Mouse (Mus musculus) midbrain, postnatal 0 days (tissue): ENCODE results near the gene Poc5. TPM values are rescaled to one million over a fixed set of nuclear protein-coding genes. Genes with fewer than 3 reads are reported as not detected.
A peak's percentile ranks its signal among the peaks of the same experiment; 100 is the strongest.

ENCODE experiments used
- ATAC-seq: fragments of 200-750 bp; cut with Nextera tagmentation; 2 replicates; pipeline ENCODE4 v1.8.0; 2017; ENCODE audit warnings: moderate number of reproducible peaks, mild to moderate bottlenecking, moderate TSS enrichment, moderate library complexity; ENCODE audit not compliant: low FRiP score
- DNase-seq: peaks from one replicate; pipeline ENCODE4 v3.0.0-alpha.2; 2015; ENCODE audit warnings: low spot score
- H3K27ac ChIP-seq: fragments of 300-500 bp; sonication (generic); 2 replicates; pipeline ENCODE4 v1.5.1; 2014; ENCODE audit warnings: low read depth, mild to moderate bottlenecking, low read length, mixed read lengths
- H3K27me3 ChIP-seq: fragments of 300-500 bp; sonication (generic); 2 replicates; pipeline ENCODE4 v1.6.1; 2014; ENCODE audit warnings: low read length, control low read depth, mixed read lengths; ENCODE audit not compliant: insufficient read depth
- H3K36me3 ChIP-seq: fragments of 300-500 bp; sonication (generic); 2 replicates; pipeline ENCODE4 v1.6.1; 2014; ENCODE audit warnings: low read length, control low read depth, mixed read lengths; ENCODE audit not compliant: insufficient read depth
- H3K4me1 ChIP-seq: fragments of 300-500 bp; sonication (generic); 2 replicates; pipeline ENCODE4 v1.6.1; 2014; ENCODE audit warnings: mild to moderate bottlenecking, control low read depth, antibody characterized with exemption, low read length, mixed read lengths; ENCODE audit not compliant: insufficient read depth
- H3K4me2 ChIP-seq: fragments of 300-500 bp; sonication (generic); 2 replicates; pipeline ENCODE4 v1.6.1; 2014; ENCODE audit warnings: low read depth, mild to moderate bottlenecking, low read length, mixed read lengths; ENCODE audit not compliant: poor library complexity, severe bottlenecking
- H3K4me3 ChIP-seq: fragments of 300-500 bp; sonication (generic); 2 replicates; pipeline ENCODE4 v1.5.1; 2014; ENCODE audit warnings: low read depth, mild to moderate bottlenecking, low read length, moderate library complexity
- H3K9ac ChIP-seq: fragments of 300-500 bp; sonication (generic); replicated peaks from 2 replicates; pipeline ENCODE4 v1.6.1; 2014; ENCODE audit warnings: mild to moderate bottlenecking, low read length, moderate library complexity, mixed read lengths; ENCODE audit not compliant: poor library complexity, severe bottlenecking
- H3K9me3 ChIP-seq: fragments of 300-500 bp; sonication (generic); 2 replicates; pipeline ENCODE4 v1.6.1; 2016; ENCODE audit warnings: low read length, control low read depth
- CTCF ChIP-seq: IDR thresholded peaks from 2 replicates; pipeline ENCODE4 v1.5.1; 2016; ENCODE audit warnings: antibody characterized with exemption, mild to moderate bottlenecking
- WGBS: fragments of 180-500 bp; shearing (Covaris S2); extraction: QIAGEN DNeasy Blood & Tissue Kit; methylation state at CpG from one replicate; pipeline ENCODE4 v1.1.7; 2014; 5-methylcytosine and 5-hydroxymethylcytosine counted together
- polyA plus RNA-seq: library from polyadenylated mRNA; unstranded; fragments of >200 nt; fragmentation: Nextera tagmentation; extraction: Ambion mirVana; gene quantifications from 2 replicates; pipeline ENCODE4 v1.2.1, GENCODE M21; 2015
- total RNA-seq: library from RNA; depleted of rRNA; stranded (reverse); fragments of >200 nt; gene quantifications from 2 replicates; pipeline ENCODE4 v1.2.3, GENCODE M21; 2014

Gene Poc5
- total and polyA plus RNA-seq, 2 experiments from 2014 or later, result 16.3 to 24.0 TPM

GRCm38 (mm10) chr13:96433041-96433440 is 44.9 kb downstream of the Poc5 start:
- no peak for DNase-seq
- no peak overlapping the region for H3K4me3 ChIP-seq
- H3K4me2 ChIP-seq, result no peak overlapping the region
- H3K27me3 ChIP-seq, result no peaks in the 10 kb centered on the region
- 91% methylated on average over 6 of the region's 6 CpGs for whole genome bisulfite sequencing
- TF ChIP-seq CTCF, result no peak
- no peaks in the 10 kb centered on the region for H3K4me1 ChIP-seq
- no peak for ATAC-seq
- no peaks in the 10 kb centered on the region for H3K36me3 ChIP-seq
- no peak overlapping the region for H3K27ac ChIP-seq
- H3K9me3 ChIP-seq, result no peaks in the 10 kb centered on the region
- H3K9ac ChIP-seq, result no peak overlapping the region

DNA sequence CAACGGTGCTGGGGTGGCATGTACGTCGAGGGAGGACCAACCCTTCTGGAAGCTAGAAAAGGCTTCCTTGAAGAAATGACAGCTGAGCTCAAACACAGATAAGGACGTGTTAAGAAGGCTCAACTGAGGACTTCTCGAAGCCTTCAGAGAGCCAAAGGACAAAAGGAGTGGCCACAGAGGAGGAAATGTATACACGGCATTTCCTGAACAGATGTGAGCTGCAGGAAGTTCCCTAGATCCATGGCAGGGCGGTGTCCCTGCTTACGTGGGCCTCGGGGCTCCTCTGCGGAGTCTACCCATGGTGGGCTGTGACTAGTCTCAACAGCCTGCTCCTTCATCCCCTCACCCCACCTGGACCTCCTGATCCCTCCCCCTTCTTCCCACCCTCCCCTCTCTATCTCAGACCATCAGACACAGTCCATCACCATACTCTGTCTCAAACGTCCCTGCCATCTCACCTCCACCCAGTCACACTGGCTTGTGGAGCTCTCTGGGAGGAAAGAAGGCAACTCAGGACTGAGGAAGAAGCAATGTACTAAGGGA is 45.6 kb downstream of the Poc5 start:
- 79% methylated on average over 11 of the region's 11 CpGs for WGBS
- no peaks in the 10 kb centered on the region for H3K4me1 ChIP-seq
- TF ChIP-seq CTCF, result no peak
- H3K36me3 ChIP-seq, result no peaks in the 10 kb centered on the region
- no peaks in the 10 kb centered on the region for H3K9me3 ChIP-seq
- no peak overlapping the region for H3K27ac ChIP-seq
- DNase-seq (no peak), ATAC-seq (no peak)
- H3K4me3 ChIP-seq, result no peak overlapping the region
- no peaks in the 10 kb centered on the region for H3K27me3 ChIP-seq
- H3K4me2 ChIP-seq, result no peak overlapping the region
- H3K9ac ChIP-seq, result no peak overlapping the region

DNA sequence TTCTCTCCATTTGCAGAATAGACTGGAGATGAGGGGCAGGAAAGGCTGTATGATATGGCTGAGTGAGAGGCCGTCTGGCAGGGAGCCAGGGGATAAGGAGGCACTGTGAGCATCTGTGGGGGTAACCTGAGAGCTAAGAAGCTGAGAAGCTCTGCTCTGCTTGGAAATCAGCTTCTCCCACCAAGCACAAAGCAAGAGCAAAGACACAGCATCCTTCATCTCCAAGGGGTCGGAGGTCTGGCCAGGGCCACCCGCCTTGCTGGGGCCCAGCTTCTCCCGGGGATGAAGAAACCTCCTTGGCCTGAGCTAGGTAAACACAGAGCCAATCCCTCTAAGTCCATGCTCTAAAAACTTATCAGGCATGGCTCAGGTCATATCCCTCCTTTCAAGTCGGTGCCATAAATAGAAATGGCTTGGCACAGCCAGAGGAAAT is 46.8 kb downstream of the Poc5 start:
- no peak overlapping the region for H3K4me3 ChIP-seq
- no peaks in the 10 kb centered on the region for H3K36me3 ChIP-seq
- no peak for ATAC-seq
- TF ChIP-seq CTCF, result no peak
- H3K27ac ChIP-seq, result no peak overlapping the region
- H3K27me3 ChIP-seq, result no peaks in the 10 kb centered on the region
- WGBS, result 56% methylated on average over 5 of the region's 5 CpGs
- no peak overlapping the region for H3K9ac ChIP-seq
- H3K9me3 ChIP-seq, result no peaks in the 10 kb centered on the region
- H3K4me2 ChIP-seq, result no peak overlapping the region
- no peak for DNase-seq
- no peaks in the 10 kb centered on the region for H3K4me1 ChIP-seq

DNA sequence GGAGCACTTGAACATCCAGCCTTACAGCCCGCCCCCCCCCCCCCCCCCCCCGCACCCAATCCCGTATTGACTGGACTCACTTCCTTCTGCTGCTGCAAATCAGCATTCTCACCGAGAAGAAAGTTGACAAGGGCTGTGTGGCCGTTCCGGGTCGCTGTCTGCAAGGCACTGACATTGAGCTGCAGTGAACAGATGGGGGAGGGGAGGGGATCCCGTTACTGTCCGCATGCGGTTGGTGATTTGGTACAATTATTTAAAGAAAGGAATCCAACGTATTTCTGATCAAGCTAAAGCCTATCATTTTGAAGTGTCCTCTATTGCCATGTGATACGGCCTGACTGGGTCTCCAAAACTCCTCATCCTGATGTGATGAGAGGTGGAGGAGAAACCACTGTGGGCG is 47.7 kb downstream of the Poc5 start:
- WGBS, result 46% methylated on average over 12 of the region's 13 CpGs
- TF ChIP-seq CTCF, result peak; percentile 23; the same call in 1 of the 2 replicates
- ATAC-seq (no peak), DNase-seq (no peak)
- no peaks in the 10 kb centered on the region for H3K9me3 ChIP-seq
- no peak overlapping the region for H3K27ac ChIP-seq
- H3K4me2 ChIP-seq, result no peak overlapping the region
- H3K27me3 ChIP-seq, result no peaks in the 10 kb centered on the region
- H3K4me1 ChIP-seq, result no peaks in the 10 kb centered on the region
- H3K4me3 ChIP-seq, result no peak overlapping the region
- H3K36me3 ChIP-seq, result no peaks in the 10 kb centered on the region
- H3K9ac ChIP-seq, result no peak overlapping the region

DNA sequence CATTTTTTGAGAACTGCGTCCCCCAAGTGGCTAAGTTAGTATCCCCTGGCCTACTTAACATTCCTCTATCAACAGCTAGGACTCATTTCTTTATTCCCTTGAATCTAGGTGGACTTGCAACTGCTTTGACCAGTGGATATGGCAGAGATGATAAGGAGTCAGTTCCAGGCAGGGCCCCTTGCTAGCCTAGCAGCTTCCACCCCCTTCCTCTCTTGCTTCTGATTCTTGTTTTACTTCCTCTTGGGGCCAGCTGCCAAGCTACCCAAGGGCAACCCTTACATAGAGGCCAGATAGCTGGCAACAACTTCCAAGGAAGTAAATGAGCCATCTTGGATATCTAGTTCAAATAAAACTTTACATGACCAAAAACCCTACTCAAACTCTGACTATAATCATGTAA is 48.8 kb downstream of the Poc5 start:
- Histone ChIP-seq H3K4me3 (no peak overlapping the region), H3K36me3 (no peaks in the 10 kb centered on the region), H3K9me3 (no peaks in the 10 kb centered on the region), H3K27ac (no peak overlapping the region), H3K4me2 (no peak overlapping the region), H3K9ac (no peak overlapping the region), H3K27me3 (no peaks in the 10 kb centered on the region), H3K4me1 (no peaks in the 10 kb centered on the region)
- WGBS, result 94% methylated on average over 1 of the region's 1 CpGs
- ATAC-seq (no peak), DNase-seq (no peak)
- no peak for TF ChIP-seq CTCF

- H3K4me2 ChIP-seq, result no peak overlapping the region
- DNase-seq (no peak), ATAC-seq (no peak)
- no peaks in the 10 kb centered on the region for H3K36me3 ChIP-seq
- H3K9ac ChIP-seq, result no peak overlapping the region
- no peak for TF ChIP-seq CTCF
- no peak overlapping the region for H3K27ac ChIP-seq
- H3K4me3 ChIP-seq, result no peak overlapping the region
- no peaks in the 10 kb centered on the region for H3K9me3 ChIP-seq
- 95% methylated on average over 4 of the region's 4 CpGs for WGBS
- no peaks in the 10 kb centered on the region for H3K27me3 ChIP-seq
- no peaks in the 10 kb centered on the region for H3K4me1 ChIP-seq
Observed at GRCm38 (mm10) chr13:96440436-96440835, 52.3 kb downstream of the Poc5 start.
